Mouse (Mus musculus) erythroblast, adult 5-6 weeks (primary cell): ENCODE data around the gene Zfp273. TPM values are rescaled to one million over a fixed set of nuclear protein-coding genes. Genes with fewer than 3 reads are reported as not detected.
"Not testable (repeated sequence)": the region's sequence is repeated elsewhere in the genome, so short reads cannot be mapped to it uniquely, and the experiment has no call there.

Experiments
- ATAC-seq: replicated peaks from 2 replicates; pipeline ENCODE4 v1.8.0; 2016; ENCODE audit warnings: moderate number of reproducible peaks, mild to moderate bottlenecking, moderate TSS enrichment, inconsistent platforms; ENCODE audit not compliant: poor library complexity, low FRiP score, severe bottlenecking
- total RNA-seq, 2 experiments: library from RNA; stranded (forward) in 1 of 2; stranded (reverse) in 1 of 2; fragments of 150-400 nt in 1 of 2; fragments of 200-764, 138-1000 nt in 1 of 2; gene quantifications; 2 replicates each; pipeline versions ENCODE4 v1.2.3 to v1.2.4; 2015 to 2017; ENCODE audit warnings: low replicate concordance in 2 of 2

Zfp273 gene
- total RNA-seq (2015; ENCODE audit: low replicate concordance) = 1.2 and 1.7 TPM in 2 replicates
- 0.17 and 4.0 TPM in 2 replicates for total RNA-seq (2017; ENCODE audit: low replicate concordance)

DNA sequence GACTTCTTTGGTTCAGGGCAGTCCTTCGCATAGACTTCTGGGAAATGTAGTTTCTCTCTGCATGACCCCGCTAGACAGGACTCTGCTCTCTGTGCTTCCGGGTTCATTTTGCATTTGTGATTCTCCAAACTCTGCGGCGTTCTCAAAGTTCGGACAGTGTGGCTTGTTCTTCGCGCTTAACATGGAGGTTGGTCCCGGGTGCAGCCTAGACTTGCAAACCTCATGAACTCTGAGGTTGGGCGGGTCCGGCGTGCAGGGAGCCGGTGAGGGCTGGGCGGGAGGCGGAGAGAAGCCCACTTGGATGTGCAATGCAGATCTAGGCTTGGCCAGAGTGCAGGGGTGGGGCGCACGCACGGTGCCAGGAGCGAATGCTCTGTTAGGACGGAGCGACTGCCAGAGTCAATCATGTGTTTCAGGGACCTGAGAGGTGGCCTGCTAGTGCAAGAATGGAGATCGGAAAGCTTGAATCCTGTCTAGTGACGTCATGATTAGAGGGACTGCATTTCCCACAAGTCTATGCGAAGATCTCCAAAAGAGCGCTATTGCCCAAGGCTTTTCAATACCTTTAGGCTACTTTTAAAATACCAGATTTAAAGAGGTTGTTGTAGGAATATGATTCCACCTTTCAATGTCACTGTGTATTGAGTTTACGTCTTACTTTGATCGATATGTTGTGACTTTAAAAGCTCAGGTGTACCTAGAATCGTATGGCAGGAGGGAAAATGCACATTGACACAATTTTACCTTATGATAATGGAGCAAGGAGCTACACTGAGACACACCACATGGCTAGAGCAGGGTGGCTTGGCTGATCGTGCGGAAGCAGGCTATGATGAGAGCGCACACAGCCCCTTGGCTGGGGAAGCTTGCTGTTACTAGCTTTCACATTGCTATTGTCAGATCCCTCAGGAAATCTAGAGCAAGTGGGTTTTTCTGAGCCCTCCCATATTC lies at the start of gene Zfp273:
Gene Zfp273 (plus strand): TSS at position 31 of the 951 bp plus-strand sequence.
- peak; percentile 90 for ATAC-seq

DNA sequence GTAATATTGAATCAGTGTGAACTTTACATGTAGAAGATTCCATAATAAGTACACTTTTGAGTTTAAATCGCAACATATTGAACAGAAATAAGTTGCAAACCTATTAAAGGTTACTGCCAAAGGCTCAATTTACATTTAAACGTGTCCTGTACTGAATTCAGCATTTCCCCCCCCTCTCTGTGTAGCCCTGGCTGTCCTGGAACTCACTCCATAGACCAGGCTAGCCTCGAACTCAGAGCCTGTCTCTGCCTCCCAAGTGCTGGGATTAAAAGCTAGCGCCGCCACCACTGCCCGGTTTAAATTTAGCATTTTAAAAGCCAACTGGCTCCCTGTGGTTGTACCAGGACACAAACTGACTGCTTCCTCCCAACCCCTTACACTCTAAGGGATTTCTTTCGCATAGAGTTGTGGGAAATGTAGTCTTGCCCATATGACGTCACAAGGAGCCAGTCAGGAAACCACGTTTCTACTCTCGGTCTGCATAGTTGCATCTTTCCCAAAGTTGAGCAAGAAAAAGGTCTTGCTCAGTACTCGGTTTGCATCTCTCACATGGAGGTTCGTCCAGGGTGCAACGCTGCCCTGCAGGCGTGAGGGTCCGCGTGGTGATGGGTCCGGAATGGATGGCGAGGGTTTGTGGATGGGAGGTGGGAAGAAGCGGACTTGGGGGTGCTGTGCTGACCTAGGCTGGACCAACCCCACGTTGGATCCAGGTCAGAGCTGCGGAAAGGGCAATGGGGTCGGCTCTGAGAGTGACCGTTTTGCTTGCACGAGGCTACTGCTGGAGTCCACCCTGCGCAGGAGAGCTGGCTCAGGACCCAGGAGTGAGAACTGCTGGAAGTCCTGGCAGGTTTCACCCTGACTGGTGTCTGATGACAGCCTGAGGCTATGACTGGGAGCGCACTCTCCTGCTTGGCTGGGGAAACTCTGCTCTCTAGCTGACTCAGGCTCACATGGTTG lies 34.0 kb upstream of the Zfp273 start, which contains the start of gene Zfp493:
Gene Zfp493 (plus strand): TSS at position 429 of the 957 bp plus-strand sequence.
- no peak; the same call in 1 of the 2 replicates for ATAC-seq

DNA sequence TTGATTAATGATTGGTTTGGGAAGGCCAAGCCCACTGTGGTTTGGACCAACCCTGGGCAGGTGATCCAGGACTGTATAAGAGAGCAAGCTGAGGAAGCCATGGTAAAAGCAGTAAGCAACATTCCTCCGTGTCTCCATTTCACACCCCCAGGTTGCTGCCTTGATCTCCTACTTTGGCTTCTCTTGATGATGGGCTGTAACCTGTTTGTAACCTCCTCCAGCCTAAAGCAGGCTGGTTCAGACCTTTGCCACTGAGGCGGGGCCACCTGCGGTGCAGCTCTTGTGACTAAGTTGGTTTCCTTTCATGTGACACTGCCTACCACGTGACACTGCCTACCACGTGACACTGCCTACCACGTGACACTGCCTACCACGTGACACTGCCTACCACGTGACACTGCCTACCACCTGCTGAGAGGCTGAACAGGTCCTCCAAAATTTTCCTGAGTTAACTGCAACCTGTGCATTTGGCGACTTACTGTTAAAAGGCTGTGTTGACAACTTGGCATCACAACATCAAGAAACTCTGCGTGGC lies 21.6 kb upstream of the Zfp273 start:
- no peak for ATAC-seq

DNA sequence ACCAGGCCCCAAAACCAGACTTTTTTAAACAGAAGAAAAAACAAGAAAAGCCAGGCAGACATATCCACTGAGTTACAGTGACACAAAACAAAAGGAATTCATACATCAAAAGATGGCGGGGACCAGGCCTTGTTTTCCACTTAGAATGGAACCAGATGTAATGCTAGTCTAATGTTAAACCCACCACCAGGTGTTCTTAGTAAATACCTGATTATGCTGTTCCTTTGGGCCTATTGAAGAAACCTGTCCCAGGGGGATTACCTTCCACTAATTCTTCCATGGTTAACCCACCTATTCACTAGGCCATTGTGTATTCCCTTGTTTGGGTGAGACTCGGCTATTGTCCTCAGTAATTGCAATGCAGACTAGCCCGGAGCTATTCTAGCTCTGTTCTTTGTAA lies 14.9 kb upstream of the Zfp273 start:
- no peak for ATAC-seq

DNA sequence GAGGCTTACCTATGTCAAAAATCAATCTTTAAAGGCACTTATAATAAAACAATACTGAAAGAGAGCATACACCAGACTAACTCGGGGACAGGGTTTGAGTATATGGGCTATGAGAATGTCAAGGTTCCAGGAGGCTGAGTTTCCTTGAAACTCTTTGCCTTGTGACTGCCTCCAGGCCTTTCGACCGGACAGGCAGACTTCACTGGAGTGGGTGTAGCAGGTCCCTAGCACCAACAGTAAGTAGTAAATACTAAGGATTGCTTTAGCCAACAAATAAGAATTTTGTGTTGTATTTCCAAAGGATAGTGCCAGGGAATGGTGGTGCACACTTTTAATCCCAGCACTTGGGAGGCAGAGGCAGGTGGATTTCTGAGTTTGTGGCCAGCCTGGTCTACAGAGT lies 14.4 kb upstream of the Zfp273 start:
- ATAC-seq = not testable (repeated sequence)

DNA sequence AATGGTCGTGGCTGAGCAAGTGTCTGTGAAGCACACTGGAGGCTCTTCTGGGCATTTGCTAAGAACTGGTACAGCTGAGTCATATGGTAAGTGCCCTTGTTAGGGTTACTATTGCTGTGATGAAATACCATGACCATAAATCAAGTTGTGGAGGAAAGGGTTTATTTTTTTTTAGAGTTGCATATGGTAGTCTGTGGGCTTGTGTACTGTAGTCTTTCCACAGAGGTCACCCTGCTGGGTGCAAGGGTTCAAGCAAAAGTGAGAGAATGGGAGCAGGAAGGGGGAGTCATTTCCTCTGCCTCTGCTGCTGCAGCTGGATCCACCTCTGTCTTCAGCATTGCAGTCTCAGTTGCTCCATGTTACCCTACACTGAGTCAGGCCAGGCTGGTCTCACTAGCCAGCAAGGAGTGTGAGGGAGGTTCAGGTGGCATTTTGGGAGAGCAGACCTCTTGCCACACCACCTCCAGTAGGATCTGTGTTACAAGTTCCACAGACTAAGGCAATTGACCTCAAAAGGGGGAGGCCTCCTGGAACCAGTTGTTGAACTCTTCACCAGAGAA lies 1.8 kb upstream of the Zfp273 start:
- no peak for ATAC-seq

DNA sequence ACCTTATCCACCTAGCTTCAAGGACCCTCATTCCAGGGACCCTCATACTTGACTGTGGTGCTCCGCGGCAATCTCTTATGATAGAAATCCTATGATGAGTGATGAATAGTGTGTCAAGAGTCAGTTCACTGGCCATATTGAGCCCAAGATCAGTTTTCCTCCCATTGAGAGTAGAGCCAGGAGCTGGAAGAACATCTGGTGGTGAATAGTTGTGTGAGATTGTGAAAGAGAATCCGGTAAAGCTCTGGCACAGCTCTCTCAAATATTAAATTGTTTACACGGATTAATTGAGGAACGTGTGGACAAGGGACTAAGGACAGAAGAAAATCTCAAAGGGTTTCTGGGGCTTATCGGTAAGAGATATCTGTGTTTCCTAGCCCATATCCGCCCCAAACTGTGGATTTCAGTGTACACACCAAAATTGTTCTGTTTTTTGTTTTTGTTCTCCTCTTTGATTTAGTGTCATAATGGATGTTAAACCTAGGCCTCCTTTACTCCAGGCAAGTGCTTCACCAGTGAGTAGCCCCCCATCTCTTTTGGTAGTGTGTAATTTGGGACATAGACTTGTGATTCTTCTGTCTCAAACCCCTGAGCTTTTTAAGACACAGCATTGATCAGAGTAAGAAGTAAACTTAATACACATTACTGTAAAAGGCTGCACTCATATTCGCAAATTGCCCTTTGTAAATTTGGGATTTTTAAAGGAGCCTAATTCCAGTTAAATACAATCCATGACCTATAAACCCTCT lies 405 bp upstream of the Zfp273 start:
- ATAC-seq = no peak

DNA sequence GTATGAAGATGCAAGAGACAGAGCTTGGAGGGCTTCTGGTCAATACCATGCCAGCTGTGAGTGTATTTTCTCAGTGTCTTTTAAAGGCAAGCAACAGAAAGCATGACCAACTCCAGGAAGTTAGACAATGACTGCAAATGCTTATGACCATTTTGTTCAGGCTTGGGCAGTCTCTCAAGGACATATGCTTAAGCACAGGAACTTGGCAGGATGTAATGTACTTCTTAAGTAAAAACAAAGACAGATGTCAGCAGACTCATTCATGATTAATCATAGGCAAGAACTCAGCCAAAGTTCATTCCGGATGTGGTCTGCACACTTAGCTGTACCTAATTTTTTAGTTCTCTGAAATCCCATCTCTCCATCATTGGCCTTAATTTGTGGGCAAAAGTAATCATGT lies 5.1 kb downstream of the Zfp273 start:
- no peak for ATAC-seq

DNA sequence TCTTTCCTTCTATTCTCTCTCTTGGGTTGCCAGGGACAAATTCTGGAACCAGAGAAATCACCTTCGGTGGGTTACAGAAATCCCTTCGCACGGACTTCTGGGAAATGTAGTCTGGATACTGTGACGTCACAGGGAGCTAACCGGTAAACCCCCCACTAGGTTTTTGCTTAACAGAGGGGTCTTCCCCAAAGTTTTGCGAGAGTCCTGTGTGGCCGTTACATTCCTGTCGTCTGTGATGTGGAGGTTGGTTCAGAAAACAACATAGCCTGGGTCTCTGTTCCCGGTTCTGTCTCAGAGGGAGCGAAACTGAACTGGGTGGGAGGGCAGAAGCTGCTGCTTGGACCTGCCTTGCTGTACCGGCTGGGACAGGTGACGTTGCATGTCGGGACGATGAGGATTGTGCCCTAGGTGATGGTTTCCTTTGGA lies 17.4 kb downstream of the Zfp273 start, which contains the start of gene Gm10037:
Gene Gm10037 (plus strand): TSS at position 196 of the 426 bp plus-strand sequence.
- ATAC-seq = peak; percentile 57; the same call in 1 of the 2 replicates

DNA sequence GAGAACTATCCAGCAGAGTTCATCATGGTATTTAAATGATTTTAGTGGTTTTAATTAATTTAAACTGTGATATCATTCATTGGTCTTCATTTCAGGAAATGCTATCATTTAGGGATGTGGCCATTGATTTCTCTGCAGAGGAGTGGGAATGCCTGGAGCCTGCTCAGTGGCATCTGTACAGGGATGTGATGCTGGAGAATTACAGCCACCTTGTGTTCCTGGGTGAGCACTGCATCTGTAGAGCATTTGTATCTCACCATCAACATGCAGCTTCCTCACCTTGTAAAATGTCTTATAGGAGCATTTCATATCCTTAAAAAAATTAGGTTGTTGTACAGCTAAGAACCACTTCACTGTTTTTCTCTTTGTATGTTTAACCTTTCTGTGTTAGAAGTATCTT lies 19.6 kb downstream of the Zfp273 start:
- not testable (repeated sequence) for ATAC-seq

DNA sequence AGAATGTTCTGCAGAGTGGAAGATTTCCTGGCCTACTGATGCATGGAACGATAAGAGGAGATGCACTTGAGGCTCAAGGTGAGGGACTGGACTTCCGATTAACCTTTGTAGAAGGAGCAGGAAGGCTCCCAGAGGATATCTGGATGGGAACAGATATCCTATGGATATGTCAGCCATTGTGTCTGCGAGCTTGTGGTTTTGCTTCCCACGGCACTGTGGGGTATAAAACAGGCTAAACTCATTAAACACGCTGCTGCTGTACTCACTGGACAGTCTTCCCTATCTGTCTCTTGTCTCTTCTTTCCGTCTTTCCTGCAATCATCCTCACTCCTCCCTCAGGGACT lies 30.2 kb downstream of the Zfp273 start:
- no peak for ATAC-seq

DNA sequence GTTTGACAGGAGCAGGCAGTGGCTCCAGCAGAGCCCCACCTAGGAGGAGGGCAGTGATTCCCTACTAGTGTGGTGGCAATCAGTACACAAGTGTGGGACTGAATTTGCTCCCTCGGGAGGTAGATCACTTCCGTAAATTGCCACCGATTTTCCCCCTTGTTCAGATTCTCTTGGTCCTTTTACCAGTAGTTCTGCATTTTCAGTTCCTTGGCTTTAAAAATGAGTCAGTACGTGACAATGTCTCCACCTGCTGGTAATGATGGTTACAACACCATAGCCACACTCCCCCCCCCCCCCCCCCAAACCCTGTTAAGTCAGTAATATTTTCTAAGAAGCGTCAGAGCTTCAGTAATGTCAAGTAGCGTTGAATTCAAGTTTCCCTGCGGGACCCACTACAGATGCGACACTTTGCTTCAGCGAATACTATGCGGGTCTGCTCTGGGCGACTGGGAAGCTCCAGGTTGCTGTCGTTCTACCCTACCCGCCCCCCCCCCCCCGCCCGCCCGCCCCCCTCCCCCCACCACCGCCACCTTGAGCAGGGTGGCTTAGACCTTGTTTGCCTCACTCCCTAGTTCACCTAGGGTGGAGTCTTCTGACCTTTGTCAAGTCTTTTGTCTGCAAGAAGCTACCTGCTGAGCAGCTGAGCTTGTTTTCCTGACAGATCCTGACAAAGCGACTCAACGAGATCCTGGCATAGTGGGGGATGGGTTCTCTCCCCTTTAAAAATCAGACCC lies 30.7 kb downstream of the Zfp273 start:
- ATAC-seq = no peak

DNA sequence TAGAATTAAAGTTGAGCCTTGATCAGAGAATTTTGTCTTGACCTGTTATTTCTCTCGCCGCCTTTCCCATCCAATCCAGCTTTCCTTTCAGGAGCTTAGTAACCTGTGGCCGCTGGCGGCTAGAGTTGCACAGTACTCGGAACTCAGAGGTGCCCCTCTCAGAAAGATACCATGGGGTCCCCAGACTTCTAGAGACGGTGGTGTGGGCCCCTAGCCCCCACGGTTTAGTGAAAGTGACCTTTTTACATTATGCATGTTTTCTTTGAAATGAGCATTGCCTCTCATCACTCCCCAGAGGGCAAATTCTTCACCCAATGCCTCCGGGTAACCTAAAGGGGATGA lies 31.3 kb downstream of the Zfp273 start:
- no peak for ATAC-seq

DNA sequence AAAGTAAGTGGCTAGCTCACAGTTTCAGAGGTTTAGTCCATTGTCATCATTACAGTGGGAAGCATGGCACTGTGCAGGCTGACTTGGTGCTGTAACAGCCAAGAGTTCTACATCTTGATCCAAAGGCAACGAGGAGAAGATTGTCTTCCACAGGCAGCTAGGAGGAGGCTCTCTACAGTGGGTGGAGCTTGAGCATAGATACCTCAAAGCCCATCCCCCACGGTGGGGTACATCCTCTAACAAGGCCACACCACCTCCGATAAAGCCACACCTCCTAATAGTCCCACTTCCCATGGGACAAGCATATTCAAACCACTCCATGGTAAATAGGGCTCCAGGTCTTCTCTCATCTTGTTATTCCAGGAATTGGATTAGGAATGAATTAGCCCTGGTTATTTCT lies 36.8 kb downstream of the Zfp273 start:
- no peak for ATAC-seq

DNA sequence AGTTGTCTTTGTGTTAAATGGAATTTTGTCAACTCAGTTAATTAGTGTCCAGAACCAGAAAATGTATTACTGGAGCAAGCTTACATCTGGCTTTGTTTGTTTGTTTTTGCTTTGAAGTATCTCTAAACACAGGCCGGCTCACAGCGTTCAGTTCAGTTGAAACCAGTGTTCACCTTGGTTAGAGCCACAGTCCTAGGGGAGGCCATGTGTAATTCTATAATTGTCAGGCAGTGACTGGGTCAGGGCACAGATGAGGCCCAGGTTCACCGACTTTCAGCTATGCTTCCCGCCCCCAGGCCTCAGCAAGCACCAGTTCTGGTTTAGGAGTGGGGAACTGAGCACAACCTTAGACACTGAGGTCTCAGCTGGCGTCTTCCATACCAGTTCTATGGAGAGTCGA lies 39.6 kb downstream of the Zfp273 start:
- ATAC-seq = no peak

DNA sequence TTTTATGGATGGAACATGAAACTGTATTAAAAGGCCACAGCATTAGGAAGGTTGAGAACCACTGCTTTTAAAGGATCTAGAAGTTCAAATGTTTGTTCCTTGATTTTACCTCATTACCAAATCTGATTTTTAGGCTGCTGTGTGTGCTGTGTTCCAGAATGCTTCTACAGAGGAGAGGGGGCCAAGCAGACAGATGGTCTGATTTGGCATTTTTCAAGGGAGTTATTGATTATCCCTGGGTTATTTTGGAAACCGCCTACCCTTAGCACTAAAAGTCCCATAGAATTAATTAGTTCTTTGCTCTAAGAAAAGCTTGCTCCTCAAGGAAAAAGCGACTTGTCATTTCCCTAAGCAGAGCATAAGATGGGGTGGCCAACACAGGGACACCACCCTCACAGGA lies 40.4 kb downstream of the Zfp273 start:
- no peak for ATAC-seq

DNA sequence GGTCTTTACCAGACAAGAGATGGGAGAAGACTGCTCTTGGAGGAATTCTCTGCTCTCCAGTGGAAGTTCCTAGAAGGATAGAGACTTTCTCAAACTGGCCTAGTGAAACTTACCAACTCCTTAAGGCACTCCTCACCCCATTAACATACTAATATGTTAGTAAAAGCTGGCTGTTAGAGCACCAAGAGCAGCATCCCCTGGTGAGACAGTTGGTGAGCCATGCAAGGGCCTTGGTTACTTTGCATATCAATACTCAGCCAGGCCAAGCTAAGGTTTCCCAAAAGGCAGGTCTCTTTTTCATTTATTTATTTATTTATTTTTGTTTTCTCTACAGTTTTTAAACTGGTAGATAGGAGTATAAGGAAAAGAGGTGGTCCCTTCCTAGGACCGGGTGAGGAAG lies 43.8 kb downstream of the Zfp273 start:
- no peak for ATAC-seq

DNA sequence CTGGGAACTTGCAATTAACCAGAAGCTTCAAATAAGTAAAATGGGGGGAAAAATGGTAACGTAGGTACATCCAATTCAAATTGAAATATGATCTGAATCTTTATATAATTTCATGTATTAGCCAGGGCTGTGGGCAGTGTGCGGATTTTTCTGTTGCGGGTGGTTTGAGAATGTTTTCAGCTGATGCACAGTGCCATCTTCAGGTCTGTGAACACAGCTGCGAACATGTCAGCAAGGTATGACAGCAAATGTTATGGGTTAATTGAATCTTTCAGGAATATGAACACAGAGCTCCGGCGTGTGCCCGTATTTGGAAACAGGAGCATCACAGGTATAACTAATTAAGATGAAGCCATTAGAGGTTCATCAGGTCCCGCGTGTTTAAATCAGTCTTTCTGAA lies 49.0 kb downstream of the Zfp273 start:
- ATAC-seq = no peak
